ENCODE assay signal across 16 mouse cellular contexts in the genomic region with DNA sequence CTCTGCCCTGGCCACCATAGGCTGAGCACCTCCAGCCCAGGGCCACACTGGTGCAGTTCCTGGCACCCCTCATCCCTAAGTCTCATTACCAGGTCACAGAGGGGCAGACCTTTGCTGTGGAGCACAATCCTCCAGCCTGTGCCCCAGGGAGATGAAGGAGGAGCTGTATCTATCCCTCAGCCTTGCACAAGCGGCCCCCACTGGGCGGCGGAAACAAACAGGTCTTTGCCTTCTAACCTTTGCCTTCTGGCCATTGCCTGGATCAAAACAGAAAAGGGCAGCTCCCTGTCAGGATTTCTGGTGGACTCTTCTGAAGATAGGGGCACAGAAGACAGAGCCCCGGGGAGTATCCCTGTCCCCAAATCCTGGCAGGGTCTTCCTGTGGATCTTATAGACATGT. TPM values are rescaled to one million over a fixed set of nuclear protein-coding genes. Genes with fewer than 3 reads are reported as not detected.
"Had no signal": no experiment of that assay in that cellular context is flagged by ENCODE, and none has a peak within 500 bp of the region (broad histone marks: within the 10 kb centered on the region; RNA-seq: fewer than 3 reads in every experiment).

No protein-coding gene starts in this region.

- H3K4me2 ChIP-seq: limb, embryonic 12.5 days; lung, embryonic 15.5 days; midbrain, embryonic 12.5 days; neural tube, embryonic 15.5 days had no signal

- H3K27ac ChIP-seq: limb, embryonic 12.5 days; liver, embryonic 14.5 days; lung, embryonic 15.5 days; midbrain, embryonic 12.5 days; neural tube, embryonic 15.5 days had no signal

- H3K9me3 ChIP-seq: limb, embryonic 12.5 days; lung, embryonic 15.5 days; midbrain, embryonic 12.5 days; neural tube, embryonic 15.5 days had no signal

- ATAC-seq: midbrain, embryonic 16.5 days had no signal

- DNase-seq: kidney, adult 11 months; layer of hippocampus, adult 9-11 months; lung, postnatal 14 days; right cerebral cortex, adult 18-20 months; right cerebral cortex, postnatal 25 days; thymus, postnatal 14 days had no signal

- H3K4me3 ChIP-seq: limb, embryonic 12.5 days; lung, embryonic 15.5 days; midbrain, embryonic 12.5 days; neural tube, embryonic 15.5 days had no signal

- H3K9ac ChIP-seq: limb, embryonic 12.5 days; liver, embryonic 14.5 days; lung, embryonic 15.5 days; midbrain, embryonic 12.5 days; neural tube, embryonic 15.5 days had no signal

- H3K36me3 ChIP-seq: limb, embryonic 12.5 days; lung, embryonic 15.5 days; midbrain, embryonic 12.5 days; neural tube, embryonic 15.5 days had no signal

RNA-seq across cellular contexts. Expression of gene Gcgr, which starts 1.6 kb away (rescaled TPM):
- total RNA-seq: layer of hippocampus, adult 18-20 months; left cerebral cortex, postnatal 36 days; megakaryocyte-erythroid progenitor cell, adult 5-6 weeks had no signal

RNA-seq across cellular contexts. Expression of gene Ppp1r27, which starts 22.0 kb away (rescaled TPM):
- total RNA-seq: layer of hippocampus, adult 18-20 months; left cerebral cortex, postnatal 36 days; megakaryocyte-erythroid progenitor cell, adult 5-6 weeks had no signal
- polyA plus RNA-seq: limb, embryonic 12.5 days; liver, embryonic 14.5 days; midbrain, embryonic 12.5 days; midbrain, embryonic 16.5 days; neural tube, embryonic 11.5 days had no signal
